Mouse (Mus musculus) embryonic facial prominence, embryonic 13.5 days (tissue): ENCODE measurements around the gene Gm49337. TPM values are rescaled to one million over a fixed set of nuclear protein-coding genes. Genes with fewer than 3 reads are reported as not detected.

ENCODE experiments used
- polyA plus RNA-seq: library from polyadenylated mRNA; unstranded; fragments of >200 nt; fragmentation: Nextera tagmentation; extraction: Ambion mirVana; gene quantifications from 2 replicates; pipeline ENCODE4 v1.2.1, GENCODE M21; 2015

Gene Gm49337
- polyA plus RNA-seq, 1 experiment from 2014 or later, result not detected

Other genes with a start within 250 kb of the Gm49337 start
- 2.4 and 3.9 TPM in 2 replicates for gene Dmbx1, start 233.5 kb upstream of the Gm49337 start, polyA plus RNA-seq
- 2.1 and 2.8 TPM in 2 replicates for gene Faah, start 155.5 kb upstream of the Gm49337 start, polyA plus RNA-seq
- gene Nsun4, start 119.5 kb upstream of the Gm49337 start, polyA plus RNA-seq, result 20.6 and 24.4 TPM in 2 replicates
- gene Uqcrh, start 98.3 kb upstream of the Gm49337 start, polyA plus RNA-seq, result 479 and 566 TPM in 2 replicates
- 78.3 and 80.8 TPM in 2 replicates for gene Lrrc41, start 98.1 kb upstream of the Gm49337 start, polyA plus RNA-seq
- gene Rad54l, start 49.7 kb upstream of the Gm49337 start, polyA plus RNA-seq, result 33.6 and 37.6 TPM in 2 replicates
- 64.4 and 65.3 TPM in 2 replicates for gene Pomgnt1, start 49.5 kb upstream of the Gm49337 start, polyA plus RNA-seq
- 2.7 and 3.1 TPM in 2 replicates for gene Lurap1, start 22.0 kb upstream of the Gm49337 start, polyA plus RNA-seq
- gene Tspan1, start 5.8 kb upstream of the Gm49337 start, polyA plus RNA-seq, result 0.98 and 1.0 TPM in 2 replicates
- gene 1700042G07Rik, start within 50 bp of the Gm49337 start, polyA plus RNA-seq, result not detected in 2 replicates
- gene Pik3r3, start 48.2 kb downstream of the Gm49337 start, polyA plus RNA-seq, result 28.9 and 31.6 TPM in 2 replicates